Mouse (Mus musculus) olfactory bulb, adult 2 months (tissue): Measurements from ENCODE around the gene Thap11.

Source experiments
- CTCF ChIP-seq: fragments of 200-500 bp; IDR thresholded peaks from 2 replicates; pipeline ENCODE4 v1.5.1; 2012; ENCODE audit warnings: low read depth, mild to moderate bottlenecking, low read length, moderate library complexity; ENCODE audit not compliant: insufficient read depth
- POLR2A ChIP-seq: fragments of 200-500 bp; IDR thresholded peaks from 2 replicates; pipeline ENCODE4 v1.6.1; 2012; ENCODE audit warnings: mild to moderate bottlenecking, low read depth, low read length, moderate library complexity; ENCODE audit not compliant: insufficient read depth

GRCm38 (mm10) chr8:105826861-105827848 lies 27.8 kb upstream of the Thap11 start, which contains the start of the genes Ranbp10 and Tsnaxip1:
- TF ChIP-seq CTCF (no peak), POLR2A (peak; percentile 47; the same call in 1 of the 2 replicates)
